Mouse (Mus musculus): ENCODE results near the gene 1700088E04Rik.

1700088E04Rik gene

GRCm38 (mm10) chr15:79099456-79099855, 41.6 kb downstream of the 1700088E04Rik start:
- DNase-seq (ENCODE audit: low spot score in 2 of 2) = no peak

DNA sequence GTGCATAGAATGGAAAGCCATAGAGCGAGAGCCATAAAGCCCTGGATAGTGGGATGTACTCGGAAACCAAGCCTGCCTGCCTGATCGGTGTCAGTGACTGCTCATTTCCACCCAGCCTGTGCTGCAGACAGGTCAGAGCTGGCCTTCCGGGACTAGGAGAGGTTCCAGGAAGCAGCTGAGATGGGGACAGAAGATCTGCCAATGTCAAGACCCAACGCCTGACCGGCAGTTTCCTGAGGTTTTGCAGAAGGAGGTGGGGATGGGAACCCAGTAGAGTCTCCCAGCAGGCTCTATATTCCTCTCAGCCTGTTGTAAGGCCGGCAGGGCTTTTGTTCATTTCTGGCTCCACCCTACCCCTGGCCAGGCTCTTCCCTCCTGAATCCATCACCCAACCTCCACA, 42.2 kb downstream of the 1700088E04Rik start:
- DNase-seq (ENCODE audit: low spot score in 2 of 2) = no peak

- no peak for DNase-seq (ENCODE audit: low spot score in 2 of 2)
These were observed 42.8 kb downstream of the 1700088E04Rik start for GRCm38 (mm10) chr15:79098220-79098619.

GRCm38 (mm10) chr15:79097611-79098025, 43.4 kb downstream of the 1700088E04Rik start:
- no peak for DNase-seq (ENCODE audit: low spot score in 2 of 2)

DNA sequence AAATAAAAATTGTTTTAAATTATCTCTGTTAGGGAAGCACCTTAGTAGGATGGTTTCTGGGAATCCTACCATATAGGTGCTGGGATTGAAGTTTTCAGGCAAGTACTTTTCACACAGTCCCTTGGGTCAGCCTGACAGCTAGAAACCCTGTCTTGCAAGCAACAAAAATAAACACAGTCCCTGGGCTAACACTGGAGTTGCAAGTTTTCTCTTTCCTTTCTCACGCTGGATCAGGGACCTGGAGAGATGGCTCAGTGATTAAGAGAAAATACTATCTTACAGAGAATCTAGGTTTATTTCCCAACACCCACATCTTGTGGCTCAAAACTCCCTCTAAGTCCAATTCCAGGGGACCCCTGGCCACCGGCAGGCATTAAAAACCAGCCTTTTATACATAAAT, 43.9 kb downstream of the 1700088E04Rik start:
- DNase-seq (ENCODE audit: low spot score in 2 of 2) = no peak

GRCm38 (mm10) chr15:79096556-79096955, 44.5 kb downstream of the 1700088E04Rik start:
- DNase-seq (ENCODE audit: low spot score in 2 of 2) = no peak

DNA sequence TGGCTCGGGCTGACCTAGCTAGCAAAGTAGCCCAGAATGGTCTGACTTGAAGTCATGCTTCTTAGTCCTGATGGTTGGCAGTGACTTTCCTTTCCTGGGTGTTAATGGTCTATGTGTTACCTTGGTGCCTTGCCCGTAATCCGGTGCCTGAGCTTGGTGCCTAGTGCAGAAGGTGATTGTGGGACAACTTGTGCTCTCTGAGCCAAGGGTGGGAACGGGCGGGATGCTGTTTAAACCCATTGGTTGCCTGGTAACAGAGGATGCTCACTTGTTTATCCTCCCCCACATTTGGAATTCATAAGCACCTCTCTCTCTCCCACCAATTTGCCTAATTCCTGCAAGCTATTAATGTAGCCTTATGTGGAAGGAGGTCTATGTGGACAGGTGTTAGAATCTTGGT, 45.6 kb downstream of the 1700088E04Rik start:
- no peak for DNase-seq (ENCODE audit: low spot score in 2 of 2)

- DNase-seq (ENCODE audit: low spot score in 2 of 2) = no peak
These were observed 47.8 kb downstream of the 1700088E04Rik start for GRCm38 (mm10) chr15:79093083-79093839.

DNA sequence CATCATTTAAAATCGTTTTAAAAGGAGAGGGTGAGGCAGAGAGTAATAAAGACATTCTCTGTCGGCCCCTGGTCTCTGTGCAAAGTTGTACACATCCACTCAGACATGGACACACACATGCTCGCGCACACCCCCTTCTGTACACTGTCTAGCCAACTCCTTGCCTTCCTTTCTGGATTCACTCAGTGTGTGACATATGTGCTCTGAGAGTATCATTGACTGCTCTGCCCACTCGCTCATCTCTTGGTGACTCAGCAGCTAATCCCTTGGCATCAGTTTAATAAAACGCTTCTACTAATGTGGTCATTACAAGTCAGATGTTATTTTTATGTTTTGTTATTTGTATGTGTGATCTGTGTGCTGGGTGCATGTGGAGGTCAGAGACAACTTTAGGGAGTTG, 48.8 kb downstream of the 1700088E04Rik start:
- DNase-seq (ENCODE audit: low spot score in 2 of 2) = no peak

DNA sequence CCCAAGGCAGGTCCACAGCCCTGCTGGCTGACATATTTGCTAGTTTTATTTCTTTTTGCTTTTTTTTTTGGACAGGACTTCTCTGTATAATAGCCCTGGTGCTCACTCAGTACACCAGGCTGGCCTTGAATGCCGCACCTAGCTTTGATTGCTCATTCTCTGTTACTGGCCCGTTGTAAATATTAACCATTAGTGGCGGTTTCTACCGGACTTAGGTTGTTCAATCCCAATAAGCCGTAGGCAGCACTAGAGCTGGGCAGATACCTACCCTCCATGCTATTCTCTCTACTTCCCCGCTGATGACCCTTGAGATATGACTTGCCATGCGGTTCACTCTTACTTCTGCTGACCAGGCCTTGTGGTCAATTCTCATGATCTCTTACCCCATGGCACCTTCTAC, 61.5 kb downstream of the 1700088E04Rik start:
- no peak for DNase-seq (ENCODE audit: low spot score in 2 of 2)
